Mouse (Mus musculus) intestine, postnatal 0 days (tissue): ENCODE measurements around the gene Gm17402. TPM values are rescaled to one million over a fixed set of nuclear protein-coding genes. Genes with fewer than 3 reads are reported as not detected.

Experiments used
- ATAC-seq: fragments of 200-750 bp; cut with Nextera tagmentation; 2 replicates; pipeline ENCODE4 v1.8.0; 2017; ENCODE audit warnings: mild to moderate bottlenecking, moderate TSS enrichment, moderate library complexity
- H3K27ac ChIP-seq: fragments of 300-500 bp; sonication (generic); 2 replicates; pipeline ENCODE4 v1.5.1; 2014; ENCODE audit warnings: mild to moderate bottlenecking, low read depth, low read length, moderate library complexity
- H3K27me3 ChIP-seq: fragments of 300-500 bp; sonication (generic); replicated peaks from 2 replicates; pipeline ENCODE4 v1.6.1; 2014; ENCODE audit warnings: low read length, mixed read lengths; ENCODE audit not compliant: control insufficient read depth, insufficient read depth
- H3K36me3 ChIP-seq: fragments of 300-500 bp; sonication (generic); 2 replicates; pipeline ENCODE4 v1.6.1; 2014; ENCODE audit warnings: mild to moderate bottlenecking, moderate library complexity; ENCODE audit not compliant: control insufficient read depth, insufficient read depth
- H3K4me1 ChIP-seq: fragments of 300-500 bp; sonication (generic); replicated peaks from 2 replicates; pipeline ENCODE4 v1.6.1; 2014; ENCODE audit warnings: antibody characterized with exemption, low read length, mixed read lengths; ENCODE audit not compliant: control insufficient read depth, insufficient read depth
- H3K4me2 ChIP-seq: fragments of 300-500 bp; sonication (generic); replicated peaks from 2 replicates; pipeline ENCODE4 v1.6.1; 2014; ENCODE audit warnings: low read depth, mild to moderate bottlenecking, moderate library complexity
- H3K4me3 ChIP-seq: fragments of 300-500 bp; sonication (generic); 2 replicates; pipeline ENCODE4 v1.5.1; 2014; ENCODE audit warnings: low read depth, low read length
- H3K9ac ChIP-seq: fragments of 300-500 bp; sonication (generic); 2 replicates; pipeline ENCODE4 v1.6.1; 2014; ENCODE audit warnings: mild to moderate bottlenecking, low read depth, low read length
- H3K9me3 ChIP-seq: fragments of 300-500 bp; sonication (generic); 2 replicates; pipeline ENCODE4 v1.6.1; 2016; ENCODE audit warnings: mixed run types; ENCODE audit not compliant: control insufficient read depth
- CTCF ChIP-seq: sonication (generic); IDR thresholded peaks from 2 replicates; pipeline ENCODE4 v1.5.1; 2016; ENCODE audit warnings: low read depth, mild to moderate bottlenecking, control low read depth, antibody characterized with exemption, moderate library complexity
- WGBS: fragments of 180-500 bp; shearing (Covaris S2); extraction: QIAGEN DNeasy Blood & Tissue Kit; methylation state at CpG from one replicate; pipeline ENCODE4 v1.1.7; 2014; 5-methylcytosine and 5-hydroxymethylcytosine counted together
- polyA plus RNA-seq: library from polyadenylated mRNA; unstranded; fragments of >200 nt; fragmentation: Nextera tagmentation; extraction: Ambion mirVana; gene quantifications from 2 replicates; pipeline ENCODE4 v1.2.1, GENCODE M21; 2015

Gene Gm17402
- polyA plus RNA-seq, 1 experiment from 2014 or later, result not detected

GRCm38 (mm10) chr3:67369407-67370079 is 5.4 kb downstream of the Gm17402 start:
- Histone ChIP-seq H3K4me3 (no peak overlapping the region), H3K36me3 (no peaks in the 10 kb centered on the region), H3K27ac (no peak overlapping the region), H3K4me1 (no peaks in the 10 kb centered on the region), H3K4me2 (no peak overlapping the region), H3K27me3 (no peaks in the 10 kb centered on the region), H3K9ac (no peak overlapping the region), H3K9me3 (no peaks in the 10 kb centered on the region)
- TF ChIP-seq CTCF, result peak; percentile 13; the same call in 1 of the 2 replicates
- ATAC-seq, result no peak
- WGBS, result 80% methylated on average over 5 of the region's 5 CpGs

- H3K9me3 ChIP-seq, result no peaks in the 10 kb centered on the region
- WGBS, result 85% methylated on average over 6 of the region's 6 CpGs
- H3K4me1 ChIP-seq, result no peaks in the 10 kb centered on the region
- H3K9ac ChIP-seq, result no peak overlapping the region
- H3K27me3 ChIP-seq, result no peaks in the 10 kb centered on the region
- no peak overlapping the region for H3K4me3 ChIP-seq
- no peak overlapping the region for H3K27ac ChIP-seq
- ATAC-seq, result no peak
- TF ChIP-seq CTCF, result no peak
- no peak overlapping the region for H3K4me2 ChIP-seq
- H3K36me3 ChIP-seq, result no peaks in the 10 kb centered on the region
These were observed 7.5 kb downstream of the Gm17402 start for GRCm38 (mm10) chr3:67367481-67367880.

- no peak for TF ChIP-seq CTCF
- 76% methylated on average over 4 of the region's 4 CpGs for WGBS
- H3K9ac ChIP-seq, result no peak overlapping the region
These were observed 8.7 kb downstream of the Gm17402 start for GRCm38 (mm10) chr3:67366087-67366892.

GRCm38 (mm10) chr3:67358376-67358775 is 16.6 kb downstream of the Gm17402 start:
- WGBS, result 92% methylated on average over 7 of the region's 7 CpGs
- Histone ChIP-seq H3K4me1 (no peaks in the 10 kb centered on the region), H3K27me3 (no peaks in the 10 kb centered on the region), H3K36me3 (no peaks in the 10 kb centered on the region), H3K9me3 (no peaks in the 10 kb centered on the region), H3K27ac (no peak overlapping the region), H3K4me3 (no peak overlapping the region), H3K9ac (no peak overlapping the region), H3K4me2 (no peak overlapping the region)
- no peak for TF ChIP-seq CTCF
- no peak for ATAC-seq

More at GRCm38 (mm10) chr3:67366087-67366892, 8.7 kb downstream of the Gm17402 start:
- ATAC-seq, result no peak
- no peak overlapping the region for H3K27ac ChIP-seq
- H3K27me3 ChIP-seq, result no peaks in the 10 kb centered on the region
- H3K9me3 ChIP-seq, result no peaks in the 10 kb centered on the region
- no peak overlapping the region for H3K4me2 ChIP-seq
- H3K4me1 ChIP-seq, result no peaks in the 10 kb centered on the region
- no peaks in the 10 kb centered on the region for H3K36me3 ChIP-seq
- H3K4me3 ChIP-seq, result no peak overlapping the region

- no peak for TF ChIP-seq CTCF
- no peak overlapping the region for H3K4me2 ChIP-seq
- no peak overlapping the region for H3K9ac ChIP-seq
- no peak overlapping the region for H3K4me3 ChIP-seq
- H3K27me3 ChIP-seq, result no peaks in the 10 kb centered on the region
- no peak for ATAC-seq
- no peaks in the 10 kb centered on the region for H3K4me1 ChIP-seq
- 94% methylated on average over 3 of the region's 3 CpGs for WGBS
- H3K9me3 ChIP-seq, result no peaks in the 10 kb centered on the region
- no peak overlapping the region for H3K27ac ChIP-seq
- no peaks in the 10 kb centered on the region for H3K36me3 ChIP-seq
These were observed 22.2 kb downstream of the Gm17402 start for GRCm38 (mm10) chr3:67352763-67353149.

GRCm38 (mm10) chr3:67352128-67352762 is 22.7 kb downstream of the Gm17402 start:
- H3K36me3 ChIP-seq, result no peaks in the 10 kb centered on the region
- H3K9ac ChIP-seq, result no peak overlapping the region
- H3K9me3 ChIP-seq, result no peaks in the 10 kb centered on the region
- H3K27me3 ChIP-seq, result no peaks in the 10 kb centered on the region
- no peaks in the 10 kb centered on the region for H3K4me1 ChIP-seq
- ATAC-seq, result no peak
- H3K4me2 ChIP-seq, result no peak overlapping the region
- no peak overlapping the region for H3K4me3 ChIP-seq
- no peak overlapping the region for H3K27ac ChIP-seq
- WGBS, result 28% methylated on average over 4 of the region's 5 CpGs
- peak; percentile 87 for TF ChIP-seq CTCF
